Mouse (Mus musculus): ENCODE measurements around the gene Tmem198.

DNA sequence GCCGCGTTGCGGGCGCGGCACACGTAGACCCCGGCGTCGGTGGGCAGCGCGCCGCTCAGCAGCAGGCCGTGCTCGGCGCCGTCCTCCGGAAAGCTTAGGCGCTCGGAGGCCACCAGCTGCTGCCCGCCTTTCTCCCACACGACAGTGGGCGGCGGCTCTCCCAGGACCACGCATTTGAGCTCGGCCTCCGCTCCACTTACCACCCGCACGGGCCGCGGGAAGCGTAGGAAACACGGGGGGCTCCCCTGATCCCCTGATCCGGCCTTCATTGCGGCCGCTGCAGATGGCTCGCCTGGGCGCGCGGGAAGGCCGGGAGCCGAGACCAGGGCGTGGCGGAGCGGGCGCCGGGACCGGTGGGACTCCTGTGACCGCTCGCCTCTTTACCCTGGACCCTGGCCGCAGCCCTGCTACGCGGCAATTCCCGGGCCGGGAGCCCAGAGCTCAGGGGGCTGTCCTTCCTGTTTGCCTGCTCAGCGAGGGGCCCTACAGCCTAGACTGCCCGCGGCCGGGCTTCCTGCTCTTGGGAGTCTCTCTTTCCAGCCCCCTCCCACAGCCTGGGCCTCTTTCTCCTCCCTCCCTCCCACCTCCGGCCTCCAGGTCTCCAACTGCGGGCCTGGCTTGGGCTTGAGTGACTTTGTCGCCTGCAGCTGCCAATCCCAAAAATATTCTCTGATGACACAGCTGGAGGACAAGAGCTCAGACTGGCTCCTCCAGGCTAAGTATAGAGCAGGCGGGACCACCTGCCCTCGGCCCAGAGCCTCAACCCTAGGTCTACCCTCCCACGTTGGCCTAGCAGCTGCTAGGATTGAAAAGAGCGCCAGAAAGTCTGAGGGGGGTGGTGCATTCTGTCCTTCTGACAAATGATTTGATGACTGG is 26.9 kb downstream of the Tmem198 start, which contains the start of gene Obsl1:
- TF ChIP-seq POLR2A (IDR thresholded peaks at IDR 0.05; ENCODE audit: control insufficient read depth, extremely low read depth, insufficient read depth, low read length, poor library complexity), result no peak
- TF ChIP-seq CTCF (IDR thresholded peaks at IDR 0.05; ENCODE audit: borderline replicate concordance, control insufficient read depth, extremely low read depth, insufficient read depth, low read length, poor library complexity), result no peak

Measured in thymus, adult 2 months (tissue).